Mouse (Mus musculus) liver, postnatal 0 days (tissue): Measurements from ENCODE around the gene Atad3a.

Experiments used
- CTCF ChIP-seq: sonication (generic); IDR thresholded peaks from 2 replicates; pipeline ENCODE4 v1.5.1; 2016; ENCODE audit warnings: antibody characterized with exemption, low read depth
- EP300 ChIP-seq: IDR thresholded peaks from 2 replicates; pipeline ENCODE4 v1.6.1; 2016; ENCODE audit warnings: antibody characterized with exemption, low read depth, mild to moderate bottlenecking

DNA sequence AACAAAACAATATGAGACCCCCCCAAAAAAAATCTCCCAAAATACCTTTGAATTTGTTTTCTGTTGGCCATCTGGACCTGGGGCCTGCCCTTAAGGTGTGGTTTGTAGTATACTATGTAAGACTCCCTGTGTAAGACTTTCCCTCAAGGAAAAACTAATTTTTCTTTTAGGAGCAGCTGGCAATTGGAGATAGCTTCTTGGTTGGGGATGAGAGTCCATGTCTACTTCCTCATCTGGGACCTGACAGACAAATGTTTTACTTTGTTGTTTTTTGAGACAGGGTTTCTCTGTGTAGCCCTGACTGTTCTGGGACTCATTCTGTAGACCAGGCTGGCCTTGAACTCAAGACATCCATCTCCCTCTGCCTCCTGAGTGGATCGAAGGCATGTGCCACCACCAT lies 41.2 kb upstream of the Atad3a start:
- TF ChIP-seq CTCF, result no peak
- TF ChIP-seq EP300, result no peak
